Mouse (Mus musculus) urinary bladder, postnatal 36 days (tissue): ENCODE measurements at regions not wholly inside any gene's neighbourhood (a gene's known extent, or its start where the extent isn't known, plus 50 kb on each side); places are given as distances from the start of the nearest gene placed in this dataset.
A peak's percentile ranks its signal among the peaks of the same experiment; 100 is the strongest.

Experiments used
- DNase-seq, 2 experiments: peaks; one replicate each; pipeline ENCODE4 v3.0.0; 2022; ENCODE audit warnings: low spot score in 2 of 2, mixed read lengths in 1 of 2

- DNase-seq: no peak
Measured at GRCm38 (mm10) chr12:29211946-29212345, 316.2 kb upstream of the Myt1l start.

GRCm38 (mm10) chr12:29213625-29214024 is 314.6 kb upstream of the Myt1l start:
- no peak for DNase-seq

- DNase-seq: no peak
Measured at GRCm38 (mm10) chr12:29222099-29222498, 306.1 kb upstream of the Myt1l start.

GRCm38 (mm10) chr12:29226001-29226400 is 302.2 kb upstream of the Myt1l start:
- no peak for DNase-seq

- DNase-seq: no peak
Measured at GRCm38 (mm10) chr12:29232492-29233447, 295.4 kb upstream of the Myt1l start.

- no peak for DNase-seq
Measured at GRCm38 (mm10) chr12:29236496-29236895, 291.7 kb upstream of the Myt1l start.

GRCm38 (mm10) chr12:29237516-29237915 is 290.7 kb upstream of the Myt1l start:
- DNase-seq: no peak

GRCm38 (mm10) chr12:29239482-29239881 is 288.7 kb upstream of the Myt1l start:
- DNase-seq: no peak

- DNase-seq: peak in 1 of 2 experiments; percentile 2
Measured at GRCm38 (mm10) chr12:29239975-29240374, 288.2 kb upstream of the Myt1l start.

GRCm38 (mm10) chr12:29243087-29243486 is 285.1 kb upstream of the Myt1l start:
- DNase-seq: no peak

GRCm38 (mm10) chr12:29246041-29246440 is 282.1 kb upstream of the Myt1l start:
- no peak for DNase-seq

- no peak for DNase-seq
Measured at GRCm38 (mm10) chr12:29247356-29247755, 280.8 kb upstream of the Myt1l start.

- no peak for DNase-seq
Measured at GRCm38 (mm10) chr12:29248459-29248858, 279.7 kb upstream of the Myt1l start.

- no peak for DNase-seq
Measured at GRCm38 (mm10) chr12:29256103-29256502, 272.1 kb upstream of the Myt1l start.

GRCm38 (mm10) chr12:29257011-29257734 is 271.0 kb upstream of the Myt1l start:
- no peak for DNase-seq

- DNase-seq: no peak
Measured at GRCm38 (mm10) chr12:29257735-29258547, 270.2 kb upstream of the Myt1l start.

GRCm38 (mm10) chr12:29258548-29258874 is 269.7 kb upstream of the Myt1l start:
- DNase-seq: no peak

- DNase-seq: no peak
Measured at GRCm38 (mm10) chr12:29258966-29259365, 269.2 kb upstream of the Myt1l start.

- no peak for DNase-seq
Measured at GRCm38 (mm10) chr12:29274166-29274565, 254.0 kb upstream of the Myt1l start.

GRCm38 (mm10) chr12:29275676-29276075 is 252.5 kb upstream of the Myt1l start:
- no peak for DNase-seq

GRCm38 (mm10) chr12:29279631-29280080 is 248.5 kb upstream of the Myt1l start:
- no peak for DNase-seq
